Mouse (Mus musculus) liver, embryonic 11.5 days (tissue): Measurements from ENCODE around the gene Rnf20. TPM values are rescaled to one million over a fixed set of nuclear protein-coding genes. Genes with fewer than 3 reads are reported as not detected.

Experiments used
- ATAC-seq: fragments of 200-750 bp; cut with Nextera tagmentation; replicated peaks from 2 replicates; pipeline ENCODE4 v1.8.0; 2017; ENCODE audit warnings: moderate number of reproducible peaks, mild to moderate bottlenecking, moderate TSS enrichment, moderate library complexity; ENCODE audit not compliant: low FRiP score
- DNase-seq: peaks from one replicate; pipeline ENCODE4 v3.0.0-alpha.2; 2017; ENCODE audit warnings: low spot score
- H3K27ac ChIP-seq: fragments of 300-500 bp; sonication (generic); 2 replicates; pipeline ENCODE4 v1.5.1; 2014; ENCODE audit warnings: mild to moderate bottlenecking, low read depth, low read length, control low read depth
- H3K27me3 ChIP-seq: fragments of 300-500 bp; sonication (generic); replicated peaks from 2 replicates; pipeline ENCODE4 v1.6.1; 2014; ENCODE audit warnings: low read length, mixed read lengths; ENCODE audit not compliant: control insufficient read depth, insufficient read depth
- H3K36me3 ChIP-seq: fragments of 300-500 bp; sonication (generic); 2 replicates; pipeline ENCODE4 v1.6.1; 2014; ENCODE audit warnings: mild to moderate bottlenecking, low read length, moderate library complexity, mixed read lengths; ENCODE audit not compliant: control insufficient read depth, insufficient read depth
- H3K4me1 ChIP-seq: fragments of 300-500 bp; sonication (generic); replicated peaks from 2 replicates; pipeline ENCODE4 v1.6.1; 2014; ENCODE audit warnings: low read length, mixed read lengths; ENCODE audit not compliant: control insufficient read depth, insufficient read depth
- H3K4me2 ChIP-seq: fragments of 300-500 bp; sonication (generic); 2 replicates; pipeline ENCODE4 v1.6.1; 2014; ENCODE audit warnings: mild to moderate bottlenecking, control low read depth, moderate library complexity
- H3K4me3 ChIP-seq: fragments of 300-500 bp; sonication (generic); 2 replicates; pipeline ENCODE4 v1.5.1; 2014; ENCODE audit warnings: low read depth, low read length, control low read depth
- H3K9ac ChIP-seq: fragments of 300-500 bp; sonication (generic); 2 replicates; pipeline ENCODE4 v1.6.1; 2014; ENCODE audit warnings: low read depth, low read length, control low read depth
- H3K9me3 ChIP-seq: fragments of 300-500 bp; sonication (generic); 2 replicates; pipeline ENCODE4 v1.6.1; 2016; ENCODE audit warnings: low read length, inconsistent platforms, mixed read lengths; ENCODE audit not compliant: control insufficient read depth
- WGBS: fragments of 180-500 bp; shearing (Covaris S2); extraction: QIAGEN DNeasy Blood & Tissue Kit; methylation state at CpG from one replicate; pipeline ENCODE4 v1.1.7; 2014; 5-methylcytosine and 5-hydroxymethylcytosine counted together
- polyA plus RNA-seq: library from polyadenylated mRNA; unstranded; fragments of >200 nt; fragmentation: Nextera tagmentation; extraction: Ambion mirVana; gene quantifications from 2 replicates; pipeline ENCODE4 v1.2.1, GENCODE M21; 2014

Rnf20 gene
- polyA plus RNA-seq, 1 experiment from 2014 or later = 43.1 TPM

GRCm38 (mm10) chr4:49676071-49676470 lies 44.3 kb downstream of the Rnf20 start:
- 79% methylated on average over 6 of the region's 6 CpGs for WGBS
- no peaks in the 10 kb centered on the region for H3K4me1 ChIP-seq
- no peak overlapping the region for H3K9ac ChIP-seq
- H3K9me3 ChIP-seq = no peaks in the 10 kb centered on the region
- H3K36me3 ChIP-seq = no peaks in the 10 kb centered on the region
- H3K4me2 ChIP-seq = no peak overlapping the region
- no peak overlapping the region for H3K27ac ChIP-seq
- no peak for ATAC-seq
- DNase-seq = no peak
- no peaks in the 10 kb centered on the region for H3K27me3 ChIP-seq
- no peak overlapping the region for H3K4me3 ChIP-seq

GRCm38 (mm10) chr4:49676790-49677189 lies 45.0 kb downstream of the Rnf20 start:
- Histone ChIP-seq H3K36me3 (no peaks in the 10 kb centered on the region), H3K9ac (no peak overlapping the region), H3K27ac (no peak overlapping the region), H3K4me2 (no peak overlapping the region), H3K4me3 (no peak overlapping the region), H3K4me1 (no peaks in the 10 kb centered on the region), H3K27me3 (no peaks in the 10 kb centered on the region), H3K9me3 (no peaks in the 10 kb centered on the region)
- ATAC-seq = no peak
- WGBS = 65% methylated on average over 7 of the region's 7 CpGs
- no peak for DNase-seq

GRCm38 (mm10) chr4:49680171-49680875 lies 48.5 kb downstream of the Rnf20 start:
- Histone ChIP-seq H3K4me1 (no peaks in the 10 kb centered on the region), H3K9ac (no peak overlapping the region), H3K4me2 (no peak overlapping the region), H3K27ac (no peak overlapping the region), H3K27me3 (no peaks in the 10 kb centered on the region), H3K4me3 (no peak overlapping the region), H3K9me3 (no peaks in the 10 kb centered on the region), H3K36me3 (no peaks in the 10 kb centered on the region)
- no peak for ATAC-seq
- 86% methylated on average over 11 of the region's 11 CpGs for WGBS
- DNase-seq = no peak

GRCm38 (mm10) chr4:49681812-49682211 lies 50.0 kb downstream of the Rnf20 start, which contains the start of gene Ppp3r2:
Gene Ppp3r2, minus strand, starts transcription at chr4:49682024.
- Histone ChIP-seq H3K36me3 (no peaks in the 10 kb centered on the region), H3K4me1 (no peaks in the 10 kb centered on the region), H3K4me2 (no peak within 1 kb of the TSS), H3K4me3 (no peak within 1 kb of the TSS), H3K27ac (no peak within 1 kb of the TSS), H3K27me3 (no peaks in the 10 kb centered on the region), H3K9me3 (no peaks in the 10 kb centered on the region), H3K9ac (no peak within 1 kb of the TSS)
- DNase-seq (no peak), ATAC-seq (no peak)
- WGBS = 71% methylated on average over 13 of the region's 13 CpGs

- H3K4me2 ChIP-seq = no peak overlapping the region
- H3K27me3 ChIP-seq = no peaks in the 10 kb centered on the region
- 26% methylated on average over 9 of the region's 9 CpGs for WGBS
- H3K9me3 ChIP-seq = no peaks in the 10 kb centered on the region
- DNase-seq = no peak
- no peak for ATAC-seq
- no peak overlapping the region for H3K27ac ChIP-seq
- H3K36me3 ChIP-seq = no peaks in the 10 kb centered on the region
- no peak overlapping the region for H3K4me3 ChIP-seq
- H3K9ac ChIP-seq = no peak overlapping the region
- H3K4me1 ChIP-seq = no peaks in the 10 kb centered on the region
Observed at GRCm38 (mm10) chr4:49688594-49689288, 56.9 kb downstream of the Rnf20 start.

GRCm38 (mm10) chr4:49691405-49692194 lies 59.8 kb downstream of the Rnf20 start:
- Histone ChIP-seq H3K4me2 (no peak overlapping the region), H3K9ac (no peak overlapping the region), H3K9me3 (no peaks in the 10 kb centered on the region), H3K27me3 (no peaks in the 10 kb centered on the region), H3K4me3 (no peak overlapping the region), H3K27ac (no peak overlapping the region), H3K36me3 (no peaks in the 10 kb centered on the region), H3K4me1 (no peaks in the 10 kb centered on the region)
- no peak for DNase-seq
- no peak for ATAC-seq
- 68% methylated on average over 12 of the region's 12 CpGs for WGBS

Other genes starting within 250 kb of the Rnf20 start
- 0.44 TPM in 1 of 2 replicates, not detected in the other for gene Acnat2, start 223.9 kb upstream of the Rnf20 start, polyA plus RNA-seq
- not detected in 2 replicates for gene Acnat1, start 158.1 kb upstream of the Rnf20 start, polyA plus RNA-seq
- gene Baat, start 125.4 kb upstream of the Rnf20 start, polyA plus RNA-seq = 0.25 TPM in 1 of 2 replicates, not detected in the other
- 89.4 and 106 TPM in 2 replicates for gene Mrpl50, start 110.9 kb upstream of the Rnf20 start, polyA plus RNA-seq
- 7.4 and 9.2 TPM in 2 replicates for gene Zfp189, start 110.8 kb upstream of the Rnf20 start, polyA plus RNA-seq
- 22.8 and 23.8 TPM in 2 replicates for gene Aldob, start 82.5 kb upstream of the Rnf20 start, polyA plus RNA-seq
- gene Tmem246, start 34.1 kb upstream of the Rnf20 start, polyA plus RNA-seq = 17.4 and 17.8 TPM in 2 replicates
- gene Ppp3r2, start 50.0 kb downstream of the Rnf20 start, polyA plus RNA-seq = 0.11 TPM in 1 of 2 replicates, not detected in the other
- gene Grin3a, start 213.7 kb downstream of the Rnf20 start, polyA plus RNA-seq = 0.22 and 0.29 TPM in 2 replicates